Mouse (Mus musculus) kidney, adult 2 months (tissue): ENCODE data around the gene Col27a1.

Experiments used
- CTCF ChIP-seq: fragments of 200-500 bp; conservative IDR thresholded peaks from 2 replicates; pipeline ENCODE4 v1.5.1; 2011; ENCODE audit warnings: low read depth, mild to moderate bottlenecking, control low read depth, low read length, moderate library complexity, mixed read lengths; ENCODE audit not compliant: insufficient read depth, insufficient read length
- POLR2A ChIP-seq: fragments of 200-500 bp; IDR thresholded peaks from one replicate; pipeline ENCODE4 v1.6.1; 2011; ENCODE audit warnings: low read depth, low read length, control low read depth

- TF ChIP-seq CTCF (no peak), POLR2A (no peak)
Measured at GRCm38 (mm10) chr4:63374331-63374730, 160.5 kb downstream of the Col27a1 start.
